Mouse (Mus musculus) macrophage (primary cell): ENCODE data around the gene Pklr. TPM values are rescaled to one million over a fixed set of nuclear protein-coding genes. Genes with fewer than 3 reads are reported as not detected.
A peak's percentile ranks its signal among the peaks of the same experiment; 100 is the strongest.

Experiments used
- H3K27ac ChIP-seq: fragments of 350-480 bp; formaldehyde crosslinking; 2 replicates; pipeline ENCODE4 v1.9.0; 2021
- H3K36me3 ChIP-seq: fragments of 350-480 bp; formaldehyde crosslinking; 2 replicates; pipeline ENCODE4 v1.9.0; 2021; ENCODE audit errors: inconsistent target
- H3K4me3 ChIP-seq: fragments of 350-480 bp; formaldehyde crosslinking; 2 replicates; pipeline ENCODE4 v1.9.0; 2021; ENCODE audit errors: inconsistent target
- H3K79me2 ChIP-seq: fragments of 350-480 bp; formaldehyde crosslinking; 2 replicates; pipeline ENCODE4 v1.9.0; 2021; ENCODE audit errors: inconsistent target
- WGBS: methylation state at CpG from one replicate; pipeline ENCODE4 v1.1.7; 2026; ENCODE audit warnings: inconsistent platforms; ENCODE audit not compliant: missing documents; 5-methylcytosine and 5-hydroxymethylcytosine counted together
- polyA plus RNA-seq: library from polyadenylated mRNA; stranded (reverse); fragments of 250-400 nt; gene quantifications from 3 replicates; pipeline ENCODE4 v1.2.4, GENCODE M21; 2018; ENCODE audit warnings: inconsistent platforms

The Pklr gene
- polyA plus RNA-seq, 1 experiment from 2014 or later = not detected

DNA sequence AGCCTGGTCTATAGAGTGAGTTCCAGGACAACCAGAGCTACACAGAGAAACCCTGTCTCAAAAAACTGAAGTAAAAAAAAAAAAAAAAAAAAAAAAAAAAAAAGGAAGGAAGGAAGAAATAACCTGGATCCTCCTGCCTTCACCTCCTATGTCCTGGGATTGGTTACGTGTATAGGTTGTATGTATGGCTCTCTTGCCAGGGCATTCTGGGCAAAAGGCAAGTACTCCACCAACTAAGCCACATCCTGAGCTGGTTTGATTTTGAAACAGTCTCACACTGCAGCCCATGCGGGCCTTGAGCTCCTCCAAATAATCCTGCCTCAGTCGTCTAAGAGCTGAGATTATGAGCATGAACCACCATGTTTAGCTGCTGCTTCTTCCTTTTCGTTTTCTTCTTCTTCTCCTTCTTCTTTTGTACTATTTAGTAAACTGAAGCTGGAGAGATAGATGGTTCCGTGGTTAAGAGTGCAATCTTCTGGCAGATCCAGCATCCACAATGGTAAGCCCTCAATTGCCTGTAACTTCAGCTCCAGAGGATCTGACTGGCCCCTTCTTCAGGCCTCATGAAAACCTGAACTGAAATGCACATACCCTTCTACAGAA lies 27.8 kb downstream of the Pklr start:
- 17% methylated on average over 5 of the region's 5 CpGs for WGBS
- peaks cover 30% of the 10 kb centered on the region for H3K79me2 ChIP-seq
- peak overlapping the region; percentile 71 for H3K27ac ChIP-seq
- H3K4me3 ChIP-seq = peak overlapping the region; percentile 40
- peaks cover 18% of the 10 kb centered on the region for H3K36me3 ChIP-seq

DNA sequence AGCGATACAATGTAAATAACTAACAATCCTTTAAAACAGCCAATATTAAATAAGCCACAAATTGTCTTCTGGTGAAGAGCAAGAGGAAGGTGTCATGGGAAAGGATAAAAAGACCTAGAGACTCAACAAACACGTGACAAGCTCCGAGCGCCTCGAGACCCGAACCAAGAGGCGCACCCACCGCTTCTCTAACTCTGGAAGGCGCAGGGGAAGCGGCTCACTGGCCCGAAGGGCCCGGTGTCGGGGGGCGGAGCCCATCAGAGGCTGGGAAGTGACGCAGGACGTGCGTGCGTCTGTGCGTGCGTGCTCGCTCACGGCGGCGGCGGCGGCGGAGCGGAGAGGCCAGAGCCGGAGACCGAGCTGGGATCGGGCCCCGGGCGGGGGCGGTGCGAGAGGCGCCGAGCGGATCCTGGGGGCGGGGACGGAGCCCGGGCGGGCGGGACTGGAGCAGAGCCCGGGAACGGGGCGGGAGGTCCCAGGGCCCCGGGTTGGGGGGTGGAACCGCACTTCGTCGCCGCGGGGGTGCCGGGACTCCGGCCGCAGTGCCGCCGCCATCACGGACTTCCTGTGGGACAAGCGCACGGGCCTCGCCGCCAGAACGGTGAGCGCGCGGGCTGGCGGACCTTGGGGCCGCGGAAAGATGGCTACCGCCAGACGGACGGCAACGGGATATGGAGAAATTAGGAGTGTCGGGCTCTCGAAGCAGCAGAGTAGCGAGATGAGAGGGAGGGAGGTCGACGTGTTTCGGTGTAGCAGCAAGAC lies 28.7 kb downstream of the Pklr start, which contains the start of gene Clk2:
Gene Clk2, plus strand, starts transcription at position 290 of the 762 bp plus-strand sequence.
- Histone ChIP-seq H3K36me3 (peaks cover 27% of the 10 kb centered on the region), H3K27ac (peak within 1 kb of the TSS; percentile 71), H3K79me2 (peaks cover 30% of the 10 kb centered on the region), H3K4me3 (peak within 1 kb of the TSS; percentile 79)
- under 1% methylated on average over 63 of the region's 79 CpGs for WGBS

- Histone ChIP-seq H3K27ac (peak overlapping the region; percentile 48), H3K79me2 (peaks cover 30% of the 10 kb centered on the region), H3K4me3 (peak overlapping the region; percentile 79), H3K36me3 (peaks cover 33% of the 10 kb centered on the region)
- WGBS = 24% methylated on average over 12 of the region's 12 CpGs
Observed at GRCm38 (mm10) chr3:89165268-89165870, 29.4 kb downstream of the Pklr start.

DNA sequence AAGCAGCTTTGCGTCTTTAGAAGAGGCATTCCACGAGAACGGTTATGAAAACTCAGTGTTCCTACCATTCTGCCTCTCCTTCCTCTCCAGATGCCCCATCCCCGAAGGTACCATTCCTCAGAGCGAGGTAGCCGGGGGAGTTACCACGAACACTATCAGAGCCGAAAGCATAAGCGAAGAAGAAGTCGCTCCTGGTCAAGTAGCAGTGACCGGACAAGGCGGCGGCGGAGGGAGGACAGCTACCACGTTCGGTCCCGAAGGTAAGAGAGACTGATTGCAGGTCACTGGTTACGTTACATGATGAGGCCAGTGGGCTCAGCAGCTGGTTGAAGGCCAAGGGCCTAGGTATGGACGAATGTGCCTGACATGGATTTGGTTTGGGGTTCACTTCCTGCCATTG lies 31.0 kb downstream of the Pklr start:
- Histone ChIP-seq H3K36me3 (peaks cover 43% of the 10 kb centered on the region), H3K4me3 (no peak overlapping the region), H3K79me2 (peaks cover 30% of the 10 kb centered on the region), H3K27ac (no peak overlapping the region)
- WGBS = 96% methylated on average over 19 of the region's 19 CpGs

GRCm38 (mm10) chr3:89174844-89175243 lies 38.9 kb downstream of the Pklr start:
- WGBS = 95% methylated on average over 11 of the region's 11 CpGs
- Histone ChIP-seq H3K36me3 (peaks cover 66% of the 10 kb centered on the region), H3K4me3 (no peak overlapping the region), H3K27ac (no peak overlapping the region), H3K79me2 (peaks cover 19% of the 10 kb centered on the region)

- peaks cover 19% of the 10 kb centered on the region for H3K79me2 ChIP-seq
- peaks cover 66% of the 10 kb centered on the region for H3K36me3 ChIP-seq
- H3K27ac ChIP-seq = no peak overlapping the region
- 96% methylated on average over 10 of the region's 10 CpGs for WGBS
- H3K4me3 ChIP-seq = no peak overlapping the region
Observed at GRCm38 (mm10) chr3:89175544-89175943, 39.6 kb downstream of the Pklr start.

- peaks cover 70% of the 10 kb centered on the region for H3K36me3 ChIP-seq
- no peak overlapping the region for H3K27ac ChIP-seq
- peaks cover 19% of the 10 kb centered on the region for H3K79me2 ChIP-seq
- WGBS = 92% methylated on average over 7 of the region's 7 CpGs
- H3K4me3 ChIP-seq = no peak overlapping the region
Observed at GRCm38 (mm10) chr3:89176421-89176820, 40.5 kb downstream of the Pklr start.

- Histone ChIP-seq H3K79me2 (peaks cover 19% of the 10 kb centered on the region), H3K36me3 (peaks cover 66% of the 10 kb centered on the region), H3K4me3 (peak within 1 kb of the TSS; percentile 86), H3K27ac (peak within 1 kb of the TSS; percentile 71)
- under 1% methylated on average over 43 of the region's 43 CpGs for WGBS
Observed at GRCm38 (mm10) chr3:89177242-89178106, 41.5 kb downstream of the Pklr start, which contains the start of gene Scamp3. TSS of gene Scamp3 (plus strand) at chr3:89177473.

DNA sequence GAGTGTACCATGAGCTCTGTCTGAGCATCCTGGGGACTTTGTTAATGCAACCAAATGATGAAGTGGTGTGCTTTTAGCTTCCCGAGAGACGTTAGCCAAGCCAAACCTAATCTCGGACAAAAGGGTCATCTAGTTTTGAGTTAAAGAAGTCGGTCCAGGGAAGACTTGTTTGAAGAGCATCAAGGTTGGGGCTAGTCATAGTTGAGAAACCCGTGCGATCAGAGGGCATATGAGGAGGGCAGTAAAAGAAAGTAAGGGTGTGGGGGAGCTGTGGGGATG lies 42.1 kb downstream of the Pklr start:
- Histone ChIP-seq H3K4me3 (peak overlapping the region; percentile 86), H3K79me2 (peaks cover 19% of the 10 kb centered on the region), H3K36me3 (peaks cover 61% of the 10 kb centered on the region), H3K27ac (peak overlapping the region; percentile 71)
- WGBS = 8% methylated on average over 6 of the region's 6 CpGs

DNA sequence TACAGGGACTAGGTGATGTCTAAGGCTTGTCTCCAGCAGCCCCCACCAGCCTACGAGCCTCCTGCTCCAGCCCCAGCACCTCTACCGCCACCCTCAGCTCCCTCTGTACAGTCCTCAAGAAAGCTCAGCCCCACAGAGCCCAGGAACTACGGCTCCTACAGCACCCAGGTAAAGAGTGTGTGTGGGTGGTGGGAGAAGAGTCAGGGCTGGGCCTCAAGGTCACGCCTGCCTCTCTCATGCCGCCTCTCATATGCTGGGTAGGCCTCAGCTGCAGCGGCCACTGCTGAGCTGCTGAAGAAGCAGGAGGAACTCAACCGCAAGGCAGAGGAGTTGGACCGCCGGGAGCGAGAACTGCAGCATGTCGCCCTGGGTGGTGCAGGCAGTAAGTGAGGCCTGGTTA lies 43.1 kb downstream of the Pklr start:
- H3K36me3 ChIP-seq = peaks cover 51% of the 10 kb centered on the region

GRCm38 (mm10) chr3:89181749-89182500 lies 46.0 kb downstream of the Pklr start:
- Histone ChIP-seq H3K36me3 (peaks cover 26% of the 10 kb centered on the region), H3K27ac (peak overlapping the region; percentile 1; the same call in 1 of the 2 replicates), H3K4me3 (no peak overlapping the region), H3K79me2 (peaks cover 19% of the 10 kb centered on the region)
- WGBS = 90% methylated on average over 26 of the region's 27 CpGs

More for the DNA sequence above, 43.1 kb downstream of the Pklr start:
- no peak overlapping the region for H3K27ac ChIP-seq
- peaks cover 19% of the 10 kb centered on the region for H3K79me2 ChIP-seq
- 95% methylated on average over 11 of the region's 11 CpGs for WGBS
- H3K4me3 ChIP-seq = no peak overlapping the region

- 19% methylated on average over 7 of the region's 7 CpGs for WGBS
- Histone ChIP-seq H3K4me3 (peak overlapping the region; percentile 53), H3K79me2 (peaks cover 19% of the 10 kb centered on the region), H3K27ac (peak overlapping the region; percentile 42), H3K36me3 (peaks cover 26% of the 10 kb centered on the region)
Observed at GRCm38 (mm10) chr3:89182531-89183057, 46.7 kb downstream of the Pklr start.

DNA sequence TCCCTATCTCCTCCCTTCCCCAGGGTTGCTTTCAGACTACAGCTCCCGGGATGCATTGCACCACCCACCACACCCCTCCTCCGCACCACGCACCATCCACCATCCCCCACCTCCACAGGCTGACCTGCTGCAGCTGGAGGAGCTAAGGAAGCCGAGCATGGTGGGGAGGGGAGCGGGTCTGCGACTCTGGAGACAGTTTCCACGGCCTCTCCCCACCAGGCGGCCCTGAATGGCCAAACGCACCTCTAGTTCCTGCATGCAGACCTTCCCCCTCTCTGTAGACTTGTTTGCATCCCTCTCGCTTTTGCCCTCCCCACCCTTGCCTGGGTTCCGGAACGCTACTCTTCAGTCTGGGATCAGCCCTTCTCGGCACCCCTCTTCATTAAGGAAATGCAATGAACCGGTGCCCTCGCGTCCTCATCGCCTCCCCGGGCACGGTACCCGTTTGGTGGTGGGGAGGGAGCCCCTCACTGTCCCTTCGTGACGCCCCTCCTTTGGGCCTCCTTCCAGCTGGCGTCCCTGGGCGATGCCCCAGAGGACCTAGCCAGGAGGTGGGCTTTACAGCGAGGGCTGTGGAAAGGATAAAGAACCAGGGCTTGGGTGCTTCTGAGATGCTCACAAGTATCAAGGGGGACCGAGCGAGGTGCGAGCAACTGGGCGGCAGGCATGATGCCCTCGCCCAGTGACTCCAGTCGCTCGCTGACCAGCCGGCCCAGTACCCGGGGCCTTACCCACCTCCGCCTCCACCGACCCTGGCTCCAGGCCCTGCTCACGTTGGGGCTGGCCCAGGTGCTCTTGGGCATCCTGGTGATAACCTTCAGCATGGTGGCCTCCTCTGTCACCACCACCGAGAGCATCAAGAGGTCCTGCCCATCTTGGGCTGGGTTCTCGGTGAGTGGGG lies 47.4 kb downstream of the Pklr start, which contains the start of gene Fam189b:
Gene Fam189b, plus strand, starts transcription at position 86 of the 901 bp plus-strand sequence.
- Histone ChIP-seq H3K27ac (peak within 1 kb of the TSS; percentile 42), H3K4me3 (peak within 1 kb of the TSS; percentile 53), H3K79me2 (peaks cover 12% of the 10 kb centered on the region), H3K36me3 (peaks cover 26% of the 10 kb centered on the region)
- WGBS = 15% methylated on average over 35 of the region's 39 CpGs
